Mouse (Mus musculus): ENCODE data around the gene Atp6v1c2. TPM values are rescaled to one million over a fixed set of nuclear protein-coding genes. Genes with fewer than 3 reads are reported as not detected.

Gene Atp6v1c2
- not detected in 2 replicates for polyA plus RNA-seq (2012)

DNA sequence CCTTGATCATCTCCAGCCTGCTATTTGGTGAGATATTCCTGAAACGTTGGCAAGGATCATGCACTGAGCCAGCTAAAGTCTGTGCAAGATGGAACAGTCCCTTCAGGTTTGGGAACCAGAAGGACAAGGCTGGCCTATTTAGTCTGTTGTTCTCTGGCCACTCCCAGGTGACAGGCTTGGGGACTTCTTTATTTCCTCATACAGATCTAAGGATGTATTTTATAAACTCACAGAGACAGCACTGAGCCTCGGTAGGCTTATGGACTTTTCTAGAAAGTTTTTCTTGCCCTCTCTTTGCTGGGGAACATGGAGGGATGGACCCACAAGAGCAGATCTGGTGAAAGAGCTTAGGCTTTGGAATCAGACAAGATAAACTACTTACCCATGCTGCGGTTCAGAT is at the start of gene Atp6v1c2:
Gene Atp6v1c2 (minus strand): TSS at position 101 of the 400 bp plus-strand sequence.
- Histone ChIP-seq H3K9me3 (ENCODE audit: control insufficient read depth, low read length) (no peaks in the 10 kb centered on the region), H3K4me3 (replicated peaks) (no peak within 1 kb of the TSS), H3K36me3 (ENCODE audit: control insufficient read depth) (no peaks in the 10 kb centered on the region), H3K27me3 (ENCODE audit: control insufficient read depth) (peaks cover 25% of the 10 kb centered on the region), H3K4me1 (ENCODE audit: control insufficient read depth) (no peaks in the 10 kb centered on the region)
- no peak for TF ChIP-seq TAL1 (IDR thresholded peaks at IDR 0.05; ENCODE audit: low read length)
- no peak for TF ChIP-seq GATA1 (IDR thresholded peaks at IDR 0.05; ENCODE audit: low read length)

DNA sequence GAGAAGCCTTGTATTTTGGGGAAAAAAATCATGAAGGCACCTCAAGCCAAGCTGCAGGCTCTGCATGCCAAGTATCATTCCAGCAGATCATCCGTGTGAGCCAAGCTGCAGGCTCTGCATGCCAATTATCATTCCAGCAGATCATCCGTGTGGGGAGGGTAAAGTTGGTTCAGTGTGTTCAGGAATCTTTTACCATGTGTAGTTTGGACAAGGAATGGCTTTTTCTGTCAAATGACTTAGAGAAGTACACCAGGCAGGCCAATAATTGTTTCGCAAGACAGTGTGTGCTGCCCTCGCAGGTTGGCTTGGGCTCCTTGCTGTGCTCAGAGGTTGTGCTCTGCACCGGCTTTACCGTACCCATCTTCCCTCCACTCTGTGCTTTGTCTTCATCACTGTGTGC is 47.4 kb upstream of the Atp6v1c2 start:
- no peaks in the 10 kb centered on the region for H3K27me3 ChIP-seq (ENCODE audit: control insufficient read depth)
- no peaks in the 10 kb centered on the region for H3K9me3 ChIP-seq (ENCODE audit: control insufficient read depth, low read length)
- H3K36me3 ChIP-seq (ENCODE audit: control insufficient read depth), result peaks cover 95% of the 10 kb centered on the region
- peaks cover 5% of the 10 kb centered on the region for H3K4me1 ChIP-seq (ENCODE audit: control insufficient read depth)
- no peak for TF ChIP-seq GATA1 (IDR thresholded peaks at IDR 0.05; ENCODE audit: low read length)
- no peak for TF ChIP-seq TAL1 (IDR thresholded peaks at IDR 0.05; ENCODE audit: low read length)
- no peak overlapping the region for H3K4me3 ChIP-seq (replicated peaks)

DNA sequence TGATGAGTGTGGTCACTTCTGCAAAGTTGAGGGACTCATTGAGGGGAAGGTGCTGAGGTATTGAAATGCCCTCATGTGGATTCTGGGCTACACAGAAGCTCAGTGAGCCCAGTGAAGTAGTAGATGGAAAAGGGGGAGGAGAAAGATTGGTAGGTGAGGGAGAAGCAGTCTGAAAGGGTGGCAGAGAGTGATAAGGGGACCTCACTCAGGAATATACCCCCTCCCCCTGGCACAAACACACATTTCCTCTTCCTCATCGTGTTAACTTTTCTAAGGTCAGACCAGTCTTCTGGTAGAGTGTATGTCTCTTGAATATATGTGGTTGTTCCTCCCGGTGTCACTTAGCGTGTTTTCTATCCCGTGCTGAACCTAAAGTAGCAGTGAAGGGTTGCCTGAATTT is 46.1 kb upstream of the Atp6v1c2 start:
- TF ChIP-seq TAL1 (IDR thresholded peaks at IDR 0.05; ENCODE audit: low read length), result no peak
- TF ChIP-seq GATA1 (IDR thresholded peaks at IDR 0.05; ENCODE audit: low read length), result no peak
- Histone ChIP-seq H3K4me1 (ENCODE audit: control insufficient read depth) (peaks cover 5% of the 10 kb centered on the region), H3K36me3 (ENCODE audit: control insufficient read depth) (peaks cover 92% of the 10 kb centered on the region), H3K27me3 (ENCODE audit: control insufficient read depth) (no peaks in the 10 kb centered on the region), H3K9me3 (ENCODE audit: control insufficient read depth, low read length) (no peaks in the 10 kb centered on the region), H3K4me3 (replicated peaks) (no peak overlapping the region)

DNA sequence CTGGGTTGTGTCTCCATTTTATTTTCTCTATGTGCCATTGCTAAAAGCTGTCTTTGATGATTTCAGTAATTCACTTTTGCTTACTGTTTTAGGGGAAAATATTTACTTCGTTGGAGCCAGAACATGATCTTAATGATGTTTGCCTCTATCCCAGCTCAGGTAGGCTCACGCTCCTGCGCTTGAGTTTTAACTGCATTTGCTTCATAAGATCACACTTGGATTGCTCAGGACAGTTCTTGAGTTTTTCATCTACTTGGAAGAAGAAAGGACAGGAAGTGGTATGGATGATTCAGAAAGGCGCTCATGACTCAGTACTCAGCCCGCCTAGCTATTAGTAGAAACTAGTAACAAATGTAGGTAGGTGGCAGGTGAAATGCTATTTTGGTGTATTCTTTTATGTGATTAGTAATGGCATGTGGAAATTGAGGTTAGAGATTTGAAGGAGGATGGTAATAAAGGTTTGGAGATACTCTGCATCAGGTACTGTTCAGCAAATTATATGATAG is 44.4 kb upstream of the Atp6v1c2 start:
- H3K27me3 ChIP-seq (ENCODE audit: control insufficient read depth), result no peaks in the 10 kb centered on the region
- H3K9me3 ChIP-seq (ENCODE audit: control insufficient read depth, low read length), result no peaks in the 10 kb centered on the region
- TF ChIP-seq TAL1 (IDR thresholded peaks at IDR 0.05; ENCODE audit: low read length) (no peak), GATA1 (IDR thresholded peaks at IDR 0.05; ENCODE audit: low read length) (no peak)
- H3K4me3 ChIP-seq (replicated peaks), result no peak overlapping the region
- H3K4me1 ChIP-seq (ENCODE audit: control insufficient read depth), result peaks cover 5% of the 10 kb centered on the region
- H3K36me3 ChIP-seq (ENCODE audit: control insufficient read depth), result peaks cover 92% of the 10 kb centered on the region

DNA sequence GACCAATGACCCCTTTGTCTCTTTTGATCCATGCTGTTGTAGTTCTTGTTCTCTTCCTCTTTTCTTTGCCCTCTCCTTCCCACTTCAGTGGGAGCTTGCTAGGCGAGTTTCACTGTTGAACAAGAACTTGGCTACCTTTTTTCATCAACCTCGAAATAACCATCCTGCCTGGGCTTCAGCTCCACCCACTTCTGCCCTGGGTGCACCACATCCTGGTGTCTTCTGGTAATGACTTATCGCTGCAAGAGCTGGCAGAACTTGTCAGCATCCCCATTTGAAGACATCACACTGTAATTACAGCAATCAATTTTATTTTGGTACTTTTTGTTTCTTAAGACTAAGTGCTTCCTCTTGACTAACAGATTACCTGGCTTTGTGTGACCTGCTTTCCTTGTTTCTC is 43.5 kb upstream of the Atp6v1c2 start:
- H3K9me3 ChIP-seq (ENCODE audit: control insufficient read depth, low read length), result no peaks in the 10 kb centered on the region
- peaks cover 92% of the 10 kb centered on the region for H3K36me3 ChIP-seq (ENCODE audit: control insufficient read depth)
- TF ChIP-seq TAL1 (IDR thresholded peaks at IDR 0.05; ENCODE audit: low read length), result no peak
- TF ChIP-seq GATA1 (IDR thresholded peaks at IDR 0.05; ENCODE audit: low read length), result no peak

DNA sequence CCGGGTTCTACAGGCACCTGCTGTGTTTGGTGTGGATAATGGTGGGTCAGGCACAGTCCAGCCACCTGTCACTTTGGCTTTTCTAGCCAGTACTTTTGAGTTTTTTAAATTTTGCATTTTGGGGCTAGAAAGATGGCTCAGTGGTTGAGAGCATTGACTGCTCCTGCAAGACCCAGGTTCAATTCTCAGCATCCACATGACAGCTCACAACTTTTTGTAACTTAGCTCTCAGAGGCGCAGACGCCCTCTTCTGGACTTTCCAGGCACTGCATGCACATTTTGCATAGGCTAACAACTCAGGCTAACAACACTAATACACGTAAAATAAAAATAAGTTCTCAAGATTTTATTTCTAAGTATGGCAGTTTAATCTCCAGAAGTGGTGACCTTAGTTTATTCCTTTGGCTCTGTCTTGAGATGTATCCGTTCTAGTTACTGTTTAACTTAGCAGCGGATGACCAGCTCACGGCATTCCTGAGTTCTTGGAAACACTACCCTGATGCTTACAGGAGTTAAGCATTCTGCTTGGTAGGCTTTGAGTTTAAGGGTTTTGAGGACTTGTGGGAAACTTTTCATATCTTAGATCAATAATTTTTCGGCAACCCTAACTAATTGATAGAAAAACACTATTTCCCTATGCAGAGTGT is 42.6 kb upstream of the Atp6v1c2 start:
- Histone ChIP-seq H3K4me3 (replicated peaks) (no peak overlapping the region), H3K4me1 (ENCODE audit: control insufficient read depth) (peaks cover 5% of the 10 kb centered on the region), H3K27me3 (ENCODE audit: control insufficient read depth) (no peaks in the 10 kb centered on the region), H3K9me3 (ENCODE audit: control insufficient read depth, low read length) (no peaks in the 10 kb centered on the region), H3K36me3 (ENCODE audit: control insufficient read depth) (peaks cover 92% of the 10 kb centered on the region)
- TF ChIP-seq TAL1 (IDR thresholded peaks at IDR 0.05; ENCODE audit: low read length), result no peak
- no peak for TF ChIP-seq GATA1 (IDR thresholded peaks at IDR 0.05; ENCODE audit: low read length)

More for the DNA sequence above, 43.5 kb upstream of the Atp6v1c2 start:
- no peak overlapping the region for H3K4me3 ChIP-seq (replicated peaks)
- peaks cover 5% of the 10 kb centered on the region for H3K4me1 ChIP-seq (ENCODE audit: control insufficient read depth)
- no peaks in the 10 kb centered on the region for H3K27me3 ChIP-seq (ENCODE audit: control insufficient read depth)

DNA sequence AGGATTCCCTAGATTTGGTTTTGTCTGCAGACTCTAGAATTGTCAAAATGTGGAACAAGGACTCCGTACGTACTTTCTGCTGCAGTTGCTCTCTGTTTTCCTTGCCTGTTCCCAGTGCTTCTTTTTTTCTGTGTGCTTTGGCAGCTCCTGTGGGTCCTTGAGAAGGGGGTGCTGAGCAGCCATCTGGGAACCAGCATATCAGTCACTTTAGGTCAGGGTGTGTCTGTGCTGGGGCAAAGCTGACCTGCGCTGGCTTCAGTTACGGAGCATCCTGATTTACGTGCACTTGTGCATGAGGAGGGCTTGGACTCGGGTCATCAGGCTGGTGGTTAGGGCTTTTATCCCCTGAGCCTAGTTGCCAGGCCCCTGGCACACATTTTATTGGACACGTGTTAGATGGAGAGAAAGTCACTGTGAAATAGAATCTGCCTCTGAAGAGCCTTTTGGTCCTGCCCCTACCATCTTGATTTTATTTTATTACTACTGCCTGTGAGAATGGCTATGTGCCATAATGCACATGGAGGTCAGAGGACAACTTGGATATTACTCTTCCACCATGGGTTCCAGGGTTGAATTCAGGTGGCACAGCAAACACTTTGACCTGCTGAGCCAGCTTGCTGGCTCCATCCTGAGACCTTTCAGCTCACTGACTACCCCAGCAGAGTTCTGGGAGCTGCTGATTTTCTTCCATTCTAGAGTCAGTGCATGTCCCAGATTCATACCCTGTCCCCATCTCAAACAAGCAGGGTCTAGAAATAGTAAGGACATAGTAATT is 40.6 kb upstream of the Atp6v1c2 start:
- Histone ChIP-seq H3K27me3 (ENCODE audit: control insufficient read depth) (no peaks in the 10 kb centered on the region), H3K4me3 (replicated peaks) (no peak overlapping the region), H3K36me3 (ENCODE audit: control insufficient read depth) (peaks cover 85% of the 10 kb centered on the region), H3K9me3 (ENCODE audit: control insufficient read depth, low read length) (no peaks in the 10 kb centered on the region), H3K4me1 (ENCODE audit: control insufficient read depth) (no peaks in the 10 kb centered on the region)
- no peak for TF ChIP-seq TAL1 (IDR thresholded peaks at IDR 0.05; ENCODE audit: low read length)
- no peak for TF ChIP-seq GATA1 (IDR thresholded peaks at IDR 0.05; ENCODE audit: low read length)

DNA sequence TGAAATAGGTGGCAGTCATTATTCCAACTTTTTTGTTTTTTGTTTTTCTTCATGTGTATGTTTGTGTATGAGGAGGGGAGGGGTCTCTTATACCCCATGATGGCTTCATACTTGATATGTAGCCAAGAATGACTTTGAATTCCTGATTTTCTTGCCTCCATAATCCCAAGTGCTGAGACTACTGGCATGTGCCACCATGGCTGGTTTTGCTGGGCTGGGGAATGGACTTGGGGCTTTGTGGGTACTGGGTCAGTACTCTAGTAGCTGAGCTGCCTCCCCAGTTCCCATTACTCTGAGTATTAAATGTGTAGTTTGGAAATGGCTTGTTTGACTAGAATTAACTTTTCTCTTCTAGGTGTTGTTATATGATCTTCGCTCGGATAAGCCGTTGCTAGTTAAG is 40.0 kb upstream of the Atp6v1c2 start:
- H3K9me3 ChIP-seq (ENCODE audit: control insufficient read depth, low read length), result no peaks in the 10 kb centered on the region
- no peaks in the 10 kb centered on the region for H3K27me3 ChIP-seq (ENCODE audit: control insufficient read depth)
- no peak overlapping the region for H3K4me3 ChIP-seq (replicated peaks)
- H3K4me1 ChIP-seq (ENCODE audit: control insufficient read depth), result no peaks in the 10 kb centered on the region
- H3K36me3 ChIP-seq (ENCODE audit: control insufficient read depth), result peaks cover 85% of the 10 kb centered on the region
- no peak for TF ChIP-seq TAL1 (IDR thresholded peaks at IDR 0.05; ENCODE audit: low read length)
- TF ChIP-seq GATA1 (IDR thresholded peaks at IDR 0.05; ENCODE audit: low read length), result no peak

DNA sequence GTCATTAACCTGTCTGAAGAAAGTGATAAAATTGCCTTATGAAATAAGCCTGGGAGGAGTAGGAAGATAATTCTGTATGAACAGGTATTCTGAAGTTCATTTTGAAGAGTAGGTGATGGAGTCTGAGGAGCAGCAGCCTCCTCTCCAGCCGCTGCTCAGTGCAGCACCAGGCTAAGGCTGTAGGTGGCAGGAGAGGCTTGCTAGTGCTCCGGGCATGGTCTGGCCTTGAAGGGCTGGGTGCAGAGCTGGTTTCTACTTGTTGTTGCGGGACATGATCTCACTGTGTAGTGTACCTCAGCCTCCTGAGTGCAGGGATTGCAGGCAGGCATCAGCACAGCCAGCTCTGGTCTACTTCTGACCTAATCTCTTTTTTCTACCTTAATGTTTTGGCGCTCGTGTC is 37.8 kb upstream of the Atp6v1c2 start:
- Histone ChIP-seq H3K36me3 (ENCODE audit: control insufficient read depth) (peaks cover 85% of the 10 kb centered on the region), H3K27me3 (ENCODE audit: control insufficient read depth) (no peaks in the 10 kb centered on the region), H3K9me3 (ENCODE audit: control insufficient read depth, low read length) (no peaks in the 10 kb centered on the region), H3K4me1 (ENCODE audit: control insufficient read depth) (no peaks in the 10 kb centered on the region), H3K4me3 (replicated peaks) (no peak overlapping the region)
- TF ChIP-seq TAL1 (IDR thresholded peaks at IDR 0.05; ENCODE audit: low read length) (no peak), GATA1 (IDR thresholded peaks at IDR 0.05; ENCODE audit: low read length) (no peak)

Measured in erythroblast, embryonic 14.5 days (primary cell).